Mouse (Mus musculus) CH12.LX (cell line): Measurements from ENCODE around the gene Slc16a13. TPM values are rescaled to one million over a fixed set of nuclear protein-coding genes. Genes with fewer than 3 reads are reported as not detected.

ENCODE experiments used
- DNase-seq: peaks from one replicate; pipeline ENCODE4 v3.0.0-alpha.2; 2013; ENCODE audit errors: extremely low read depth
- H3K27ac ChIP-seq: 2 replicates; pipeline ENCODE4 v1.5.1; 2012; ENCODE audit warnings: low read depth, mild to moderate bottlenecking, control low read depth, moderate library complexity; ENCODE audit not compliant: insufficient read depth
- H3K27me3 ChIP-seq: replicated peaks from 2 replicates; pipeline ENCODE3; 2012; ENCODE audit warnings: inconsistent platforms
- H3K36me3 ChIP-seq, 2 experiments: replicated peaks in 1 of 2; 2 replicates each; pipeline versions ENCODE3 to v1.6.1; 2012; ENCODE audit warnings: inconsistent platforms in 1 of 2, low read length in 1 of 2, mild to moderate bottlenecking in 1 of 2, mixed read lengths in 1 of 2, moderate library complexity in 1 of 2; ENCODE audit not compliant: control insufficient read depth in 1 of 2, insufficient read depth in 1 of 2
- H3K4me1 ChIP-seq, 2 experiments: 2 replicates each; pipeline ENCODE4 v1.6.1; 2012; ENCODE audit warnings: inconsistent platforms in 1 of 2, moderate library complexity in 1 of 2; ENCODE audit not compliant: insufficient read depth in 2 of 2, control insufficient read depth in 1 of 2
- H3K4me2 ChIP-seq: 2 replicates; pipeline ENCODE4 v1.6.1; 2012; ENCODE audit warnings: low read depth, mild to moderate bottlenecking, control low read depth; ENCODE audit not compliant: poor library complexity, insufficient read depth, severe bottlenecking
- H3K4me3 ChIP-seq, 3 experiments: fragments of 150-350 bp in 1 of 3; sonication (generic) in 1 of 3; replicated peaks in 1 of 3; 2 replicates each; pipeline versions ENCODE3 to v1.5.1; 2011 to 2012; ENCODE audit warnings: low read depth in 2 of 3, low read length in 2 of 3, mild to moderate bottlenecking in 2 of 3, moderate library complexity in 2 of 3, control low read depth in 1 of 3, improper control_type of control experiment in 1 of 3, inconsistent platforms in 1 of 3, mixed read lengths in 1 of 3; ENCODE audit not compliant: poor library complexity in 1 of 3
- H3K79me2 ChIP-seq: replicated peaks from 2 replicates; pipeline ENCODE4 v1.6.1; 2012; ENCODE audit warnings: mild to moderate bottlenecking, moderate library complexity; ENCODE audit not compliant: control insufficient read depth, poor library complexity, insufficient read depth, severe bottlenecking; ENCODE audit errors: extremely low read depth
- H3K9ac ChIP-seq: 2 replicates; pipeline ENCODE4 v1.6.1; 2012; ENCODE audit warnings: low read depth, mild to moderate bottlenecking, control low read depth, moderate library complexity; ENCODE audit not compliant: insufficient read depth
- H3K9me3 ChIP-seq: replicated peaks from 2 replicates; pipeline ENCODE3; 2012; ENCODE audit warnings: low read length, inconsistent platforms, mixed read lengths
- BHLHE40 ChIP-seq: IDR thresholded peaks from 2 replicates; pipeline ENCODE4 v1.6.1; 2011; ENCODE audit warnings: mild to moderate bottlenecking, low read depth, low read length, improper control_type of control experiment
- CHD1 ChIP-seq: IDR thresholded peaks from 2 replicates; pipeline ENCODE4 v1.6.1; 2012; ENCODE audit warnings: low read depth, low read length, improper control_type of control experiment, inconsistent platforms
- CHD2 ChIP-seq: IDR thresholded peaks from 2 replicates; pipeline ENCODE4 v1.6.1; 2011; ENCODE audit warnings: low read length, improper control_type of control experiment
- CTCF ChIP-seq, 2 experiments: IDR thresholded peaks in 1 of 2; conservative IDR thresholded peaks in 1 of 2; 2 replicates each; pipeline ENCODE4 v1.5.1; 2011 to 2012; ENCODE audit warnings: low read depth in 2 of 2, low read length in 2 of 2, improper control_type of control experiment in 1 of 2, inconsistent platforms in 1 of 2, mild to moderate bottlenecking in 1 of 2, moderate library complexity in 1 of 2
- E2F4 ChIP-seq: IDR thresholded peaks from 2 replicates; pipeline ENCODE4 v1.6.1; 2011; ENCODE audit warnings: low read depth, low read length, improper control_type of control experiment; ENCODE audit not compliant: insufficient replicate concordance
- ELF1 ChIP-seq: IDR thresholded peaks from 2 replicates; pipeline ENCODE4 v1.6.1; 2014; ENCODE audit warnings: low read depth, mild to moderate bottlenecking, inconsistent platforms, low read length, improper control_type of control experiment
- EP300 ChIP-seq: IDR thresholded peaks from 2 replicates; pipeline ENCODE4 v1.6.1; 2011; ENCODE audit warnings: low read length, improper control_type of control experiment
- ETS1 ChIP-seq: conservative IDR thresholded peaks from 2 replicates; pipeline ENCODE4 v1.6.1; 2012; ENCODE audit warnings: low read depth, mild to moderate bottlenecking, inconsistent platforms, low read length, improper control_type of control experiment, moderate library complexity
- GABPA ChIP-seq: IDR thresholded peaks from 2 replicates; pipeline ENCODE4 v1.6.1; 2012; ENCODE audit warnings: low read depth, low read length, improper control_type of control experiment, inconsistent platforms; ENCODE audit not compliant: insufficient replicate concordance
- HCFC1 ChIP-seq: IDR thresholded peaks from 2 replicates; pipeline ENCODE4 v1.6.1; 2012; ENCODE audit warnings: low read depth, mild to moderate bottlenecking, inconsistent platforms, low read length, improper control_type of control experiment
- IRF4 ChIP-seq: IDR thresholded peaks from 2 replicates; pipeline ENCODE4 v1.6.1; 2014; ENCODE audit warnings: low read depth, mild to moderate bottlenecking, inconsistent platforms, low read length, improper control_type of control experiment
- JUN ChIP-seq: IDR thresholded peaks from 2 replicates; pipeline ENCODE4 v1.6.1; 2011; ENCODE audit warnings: low read depth, mild to moderate bottlenecking, low read length, improper control_type of control experiment, moderate library complexity; ENCODE audit not compliant: insufficient read depth
- JUND ChIP-seq: conservative IDR thresholded peaks from 2 replicates; pipeline ENCODE4 v1.6.1; 2011; ENCODE audit warnings: low read depth, low read length, improper control_type of control experiment
- KAT2A ChIP-seq: IDR thresholded peaks from 2 replicates; pipeline ENCODE4 v1.6.1; 2012; ENCODE audit warnings: low read length, improper control_type of control experiment, inconsistent platforms; ENCODE audit not compliant: insufficient replicate concordance
- MAFK ChIP-seq: IDR thresholded peaks from 2 replicates; pipeline ENCODE4 v1.6.1; 2011; ENCODE audit warnings: low read length, improper control_type of control experiment; ENCODE audit not compliant: insufficient replicate concordance
- MAX ChIP-seq: IDR thresholded peaks from 2 replicates; pipeline ENCODE4 v1.6.1; 2011; ENCODE audit warnings: low read length, improper control_type of control experiment
- MAZ ChIP-seq: IDR thresholded peaks from 2 replicates; pipeline ENCODE4 v1.6.1; 2012; ENCODE audit warnings: low read depth, mild to moderate bottlenecking, inconsistent platforms, low read length, improper control_type of control experiment, moderate library complexity
- MEF2A ChIP-seq: IDR thresholded peaks from 2 replicates; pipeline ENCODE4 v1.6.1; 2014; ENCODE audit warnings: low read depth, mild to moderate bottlenecking, inconsistent platforms, low read length, improper control_type of control experiment, borderline replicate concordance
- MXI1 ChIP-seq: IDR thresholded peaks from 2 replicates; pipeline ENCODE4 v1.6.1; 2011; ENCODE audit warnings: mild to moderate bottlenecking, low read depth, low read length, improper control_type of control experiment
- MYC ChIP-seq: IDR thresholded peaks from 2 replicates; pipeline ENCODE4 v1.6.1; 2011; ENCODE audit warnings: low read depth, mild to moderate bottlenecking, improper control_type of control experiment, low read length
- NELFE ChIP-seq: IDR thresholded peaks from 2 replicates; pipeline ENCODE4 v1.6.1; 2011; ENCODE audit warnings: low read depth, low read length, improper control_type of control experiment
- NRF1 ChIP-seq: IDR thresholded peaks from 2 replicates; pipeline ENCODE4 v1.6.1; 2014; ENCODE audit warnings: low read depth, mild to moderate bottlenecking, inconsistent platforms, low read length, improper control_type of control experiment, moderate library complexity
- PAX5 ChIP-seq: IDR thresholded peaks from 2 replicates; pipeline ENCODE4 v1.6.1; 2012; ENCODE audit warnings: low read length, inconsistent platforms, mixed read lengths
- POLR2A ChIP-seq: IDR thresholded peaks from 2 replicates; pipeline ENCODE4 v1.6.1; 2011; ENCODE audit warnings: low read depth, mild to moderate bottlenecking, improper control_type of control experiment, low read length
- POLR2AphosphoS2 ChIP-seq: IDR thresholded peaks from 2 replicates; pipeline ENCODE4 v1.6.1; 2011; ENCODE audit warnings: low read depth, low read length, improper control_type of control experiment
- RAD21 ChIP-seq: IDR thresholded peaks from 2 replicates; pipeline ENCODE4 v1.6.1; 2011; ENCODE audit warnings: low read depth, mild to moderate bottlenecking, low read length, improper control_type of control experiment, moderate library complexity
- RCOR1 ChIP-seq: conservative IDR thresholded peaks from 2 replicates; pipeline ENCODE4 v1.6.1; 2012; ENCODE audit warnings: low read depth, mild to moderate bottlenecking, inconsistent platforms, low read length, improper control_type of control experiment
- SIN3A ChIP-seq: IDR thresholded peaks from 2 replicates; pipeline ENCODE4 v1.6.1; 2012; ENCODE audit warnings: low read length, improper control_type of control experiment, inconsistent platforms
- SMC3 ChIP-seq: IDR thresholded peaks from 2 replicates; pipeline ENCODE4 v1.6.1; 2011; ENCODE audit warnings: low read depth, low read length, improper control_type of control experiment
- TBP ChIP-seq: conservative IDR thresholded peaks from 2 replicates; pipeline ENCODE4 v1.6.1; 2011; ENCODE audit warnings: low read depth, low read length, improper control_type of control experiment
- TCF12 ChIP-seq: IDR thresholded peaks from 2 replicates; pipeline ENCODE4 v1.6.1; 2014; ENCODE audit warnings: low read depth, mild to moderate bottlenecking, inconsistent platforms, low read length, improper control_type of control experiment
- UBTF ChIP-seq: IDR thresholded peaks from 2 replicates; pipeline ENCODE4 v1.6.1; 2012; ENCODE audit warnings: low read depth, mild to moderate bottlenecking, inconsistent platforms, low read length, improper control_type of control experiment, moderate library complexity
- USF1 ChIP-seq: IDR thresholded peaks from 2 replicates; pipeline ENCODE4 v1.6.1; 2014; ENCODE audit warnings: low read depth, mild to moderate bottlenecking, inconsistent platforms, low read length, improper control_type of control experiment
- USF2 ChIP-seq: conservative IDR thresholded peaks from 2 replicates; pipeline ENCODE4 v1.6.1; 2011; ENCODE audit warnings: low read depth, low read length, improper control_type of control experiment
- ZC3H11A ChIP-seq: IDR thresholded peaks from 2 replicates; pipeline ENCODE4 v1.6.1; 2012; ENCODE audit warnings: low read depth, mild to moderate bottlenecking, inconsistent platforms, low read length, improper control_type of control experiment
- ZKSCAN1 ChIP-seq: IDR thresholded peaks from 2 replicates; pipeline ENCODE4 v1.6.1; 2012; ENCODE audit warnings: low read depth, inconsistent platforms, low read length, improper control_type of control experiment, borderline replicate concordance
- ZMIZ1 ChIP-seq: IDR thresholded peaks from 2 replicates; pipeline ENCODE4 v1.6.1; 2012; ENCODE audit warnings: low read depth, mild to moderate bottlenecking, inconsistent platforms, low read length, improper control_type of control experiment
- ZNF384 ChIP-seq: IDR thresholded peaks from 2 replicates; pipeline ENCODE4 v1.6.1; 2012; ENCODE audit warnings: low read depth, low read length, improper control_type of control experiment, inconsistent platforms
- dilution Hi-C: fragments of 300-500 bp; cut with MboI; formaldehyde crosslinking; loops from 2 replicates; pipeline ENCODE4 v1.14.3; 2020; ENCODE audit warnings: low sequenced_read_pairs; ENCODE audit not compliant: extremely low pct_unique_long_range_greater_than_20kb, extremely low pct_ligation_motif_present
- in situ Hi-C: fragments of 300-500 bp; cut with MboI; formaldehyde crosslinking; loops from 3 replicates; pipeline ENCODE4 v1.14.3; 2019; ENCODE audit warnings: low sequenced_read_pairs, low pct_ligation_motif_present, low pct_unique_long_range_greater_than_20kb, mixed read lengths
- polyA plus RNA-seq: library from polyadenylated mRNA; unstranded; fragments of >175 nt; gene quantifications from 2 replicates; pipeline ENCODE4 v1.2.1, GENCODE M21; 2012; ENCODE audit warnings: low read depth; ENCODE audit not compliant: insufficient read length
- total RNA-seq, 2 experiments: library from RNA; depleted of rRNA; stranded (reverse); fragments of 300-350 nt in 1 of 2; fragments of >200 nt in 1 of 2; gene quantifications; 2 replicates each; pipeline ENCODE4 v1.2.3; 2012 to 2014

The Slc16a13 gene
- total RNA-seq (2012; rRNA removed) (8.4 and 9.3 TPM in 2 replicates), total RNA-seq (2014; rRNA removed) (12.0 and 13.8 TPM in 2 replicates), polyA plus RNA-seq (19.0 and 21.1 TPM in 2 replicates)

DNA sequence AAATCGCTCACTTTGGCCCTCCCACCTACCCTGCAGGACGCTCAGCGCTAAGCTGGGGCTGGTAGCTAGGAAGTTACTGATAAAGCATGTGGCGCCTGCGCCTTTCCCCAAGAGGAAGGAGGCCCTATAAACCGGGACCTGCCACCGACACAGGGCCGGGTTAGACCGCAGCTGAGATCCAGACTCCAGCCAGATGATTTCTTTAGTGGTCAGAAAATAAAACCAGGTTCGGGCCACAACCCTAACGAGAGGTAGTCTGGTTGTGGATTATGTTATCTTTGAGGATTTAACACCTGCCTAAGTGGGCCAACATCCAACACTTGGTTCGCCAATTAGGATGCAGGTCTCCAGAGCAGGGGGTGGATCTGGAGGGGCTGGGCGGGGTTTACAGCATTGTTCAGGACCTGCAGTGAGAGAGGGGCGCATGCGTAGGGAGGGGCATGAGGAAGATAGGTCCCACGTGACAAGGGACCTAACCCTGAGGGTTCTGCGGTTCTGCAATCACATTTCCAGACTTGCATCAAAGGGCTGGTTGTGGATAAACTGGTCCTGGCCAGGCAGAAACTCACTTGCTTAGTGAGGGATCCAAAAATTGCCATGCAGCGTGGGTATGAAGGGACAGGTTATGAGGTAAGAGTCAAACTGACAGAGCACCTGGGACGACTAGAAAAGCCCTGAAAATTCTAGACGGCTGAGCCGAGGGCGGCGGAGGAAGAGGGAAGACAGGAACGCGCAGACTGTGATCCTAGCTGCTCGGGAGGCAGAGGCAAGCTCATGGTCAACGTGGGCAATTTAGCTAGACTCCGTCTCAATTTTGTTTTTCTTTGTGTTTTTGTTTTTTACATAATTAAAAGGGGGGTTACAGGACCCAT is at the start of gene Slc16a13:
Gene Slc16a13, minus strand, starts transcription at position 334 of the 872 bp plus-strand sequence.
- no peaks in the 10 kb centered on the region for H3K27me3 ChIP-seq
- DNase-seq = peak; percentile 100
- dilution Hi-C loops = no loop called here

DNA sequence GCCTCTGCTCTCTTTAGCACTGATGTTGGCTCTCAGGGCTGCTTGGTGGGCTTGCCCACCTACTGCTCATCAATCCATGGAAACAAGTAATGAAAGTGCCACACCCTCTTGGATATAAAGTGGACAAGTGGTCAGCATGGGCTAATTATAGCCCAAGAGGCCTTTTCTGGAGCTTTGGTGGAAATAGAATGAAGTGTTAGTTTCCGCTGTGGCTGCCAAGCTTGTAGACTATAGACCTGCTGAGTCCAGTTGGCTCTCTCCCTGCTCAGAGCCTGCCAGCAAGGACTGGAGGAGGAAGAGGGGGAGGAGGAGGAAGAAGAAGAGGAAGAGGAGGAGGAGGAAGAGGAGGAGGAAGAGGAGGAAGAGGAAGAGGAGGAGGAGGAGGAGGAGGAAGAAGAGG is 45.5 kb upstream of the Slc16a13 start:
- Histone ChIP-seq H3K36me3 (no peaks in the 10 kb centered on the region), H3K4me1 (peaks cover 3 to 5% of the 10 kb centered on the region in 2 experiments; a peak in 2 of 4 replicates), H3K9me3 (peaks cover 2% of the 10 kb centered on the region), H3K9ac (no peak overlapping the region), H3K27ac (no peak overlapping the region), H3K79me2 (no peaks in the 10 kb centered on the region), H3K27me3 (peaks cover 53% of the 10 kb centered on the region), H3K4me2 (no peak overlapping the region), H3K4me3 (no peak overlapping the region)
- DNase-seq = no peak
- dilution Hi-C loops (no loop called here), in situ Hi-C loops (no loop called here)
- TF ChIP-seq IRF4 (no peak), MAZ (no peak), NELFE (no peak), EP300 (no peak), NRF1 (no peak), ELF1 (no peak), MXI1 (no peak), TCF12 (no peak), ZNF384 (no peak)

More for the DNA sequence above, at the start of gene Slc16a13:
- Histone ChIP-seq H3K36me3 (peaks cover 5 to 46% of the 10 kb centered on the region in 2 experiments), H3K4me3 (peak within 1 kb of the TSS; percentile 61 to 78 (median 76)), H3K27ac (no peak within 1 kb of the TSS), H3K9me3 (no peaks in the 10 kb centered on the region), H3K4me2 (peak within 1 kb of the TSS; percentile 87), H3K9ac (peak within 1 kb of the TSS; percentile 76), H3K4me1 (peaks cover 15 to 30% of the 10 kb centered on the region in 2 experiments; a peak in 3 of 4 replicates), H3K79me2 (no peaks in the 10 kb centered on the region)
- peak; percentile 96 for TF ChIP-seq MXI1
- TF ChIP-seq EP300 = peak; percentile 16; the same call in 1 of the 2 replicates
- TF ChIP-seq ZNF384 = no peak
- TF ChIP-seq POLR2AphosphoS2 = peak; percentile 92
- no peak for TF ChIP-seq UBTF
- no peak for TF ChIP-seq GABPA
- peak; percentile 80 for TF ChIP-seq SIN3A
- peak; percentile 93 for TF ChIP-seq USF2
- no peak for TF ChIP-seq MAFK
- TF ChIP-seq ZC3H11A = no peak
- peak; percentile 94 for TF ChIP-seq NRF1
- TF ChIP-seq TBP = peak; percentile 96
- TF ChIP-seq MAX = peak; percentile 97
- peak; percentile 47; the same call in 1 of the 2 replicates for TF ChIP-seq HCFC1
- TF ChIP-seq TCF12 = peak; percentile 61; the same call in 1 of the 2 replicates
- peak; percentile 68 for TF ChIP-seq ELF1
- TF ChIP-seq RAD21 = no peak
- TF ChIP-seq JUND = no peak
- TF ChIP-seq CHD1 = no peak
- TF ChIP-seq MYC = peak; percentile 60
- peak; percentile 93 for TF ChIP-seq USF1
- TF ChIP-seq MEF2A = no peak; the same call in 1 of the 2 replicates
- no peak; the same call in 1 of the 2 replicates for TF ChIP-seq ETS1
- no peak for TF ChIP-seq PAX5
- TF ChIP-seq CHD2 = no peak
- 0 out of 2 replicates have a peak, but pooled peaks have one; percentile 49 for TF ChIP-seq KAT2A
- peak; percentile 93 for TF ChIP-seq POLR2A
- peak; percentile 87 for TF ChIP-seq MAZ
- TF ChIP-seq RCOR1 = 0 out of 2 replicates have a peak, but pooled peaks have one; percentile 53
- TF ChIP-seq BHLHE40 = peak; percentile 86
- peak; percentile 98 for TF ChIP-seq NELFE
- peak; percentile 64 for TF ChIP-seq ZMIZ1
- no peak for TF ChIP-seq ZKSCAN1
- TF ChIP-seq E2F4 = no peak
- TF ChIP-seq SMC3 = no peak
- no peak for TF ChIP-seq JUN
- no peak for TF ChIP-seq CTCF (conservative IDR thresholded peaks at IDR 0.05 in 1 of 2, IDR thresholded peaks at IDR 0.05 in 1 of 2; ENCODE audit: low read depth in 2 of 2, low read length in 2 of 2)
- TF ChIP-seq IRF4 = peak; percentile 25; the same call in 1 of the 2 replicates
- in situ Hi-C loops = no loop called here
